ENCODE assay signal across 8 mouse cellular contexts in the genomic region with DNA sequence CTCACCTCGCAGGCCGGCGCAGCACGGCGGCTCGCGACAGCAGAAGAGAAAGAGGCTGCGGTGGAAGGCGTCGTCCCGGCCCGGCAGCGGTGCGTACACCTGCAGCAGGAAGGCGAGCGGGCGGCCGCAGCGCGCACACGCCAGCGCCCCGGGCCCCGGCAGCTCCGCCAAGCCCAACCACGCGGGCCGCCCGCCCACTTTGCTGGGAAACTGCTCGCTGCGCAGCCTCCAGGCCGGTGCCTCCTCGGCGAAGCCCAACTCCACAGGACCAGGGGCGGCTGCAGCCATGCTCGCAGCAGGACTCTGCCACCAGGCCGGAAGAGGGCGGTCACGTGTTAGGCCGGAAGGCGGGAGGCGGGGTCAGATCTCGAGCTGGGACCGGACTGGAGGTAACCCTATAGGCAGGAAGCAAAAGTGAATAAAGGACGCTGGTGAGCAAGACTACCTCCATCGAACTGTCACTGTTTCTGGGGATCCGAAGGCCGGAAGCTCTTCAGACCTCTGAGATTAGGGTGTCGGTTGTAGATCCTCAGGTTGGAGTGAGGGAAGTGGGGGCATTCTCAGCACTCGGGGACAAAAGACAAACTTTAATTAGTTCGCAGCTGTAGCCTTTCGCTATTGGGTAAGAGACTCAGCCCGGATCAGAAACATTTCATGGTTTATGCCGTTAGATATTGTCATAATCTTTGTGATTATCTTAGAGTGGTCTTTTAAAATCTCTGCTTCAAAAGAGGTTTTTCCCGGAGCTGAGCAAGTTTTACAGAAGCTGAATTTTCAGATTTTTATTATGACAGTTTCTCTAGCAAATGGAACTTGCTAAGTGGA. TPM values are rescaled to one million over a fixed set of nuclear protein-coding genes. Genes with fewer than 3 reads are reported as not detected.
DNase-seq lines count a peak whose midpoint lies in the region; ATAC-seq lines count a peak whose summit lies in the region.

A gene (minus strand): TSS at position 316 of the 825 bp plus-strand sequence.

- ATAC-seq in inflammation-experienced regulatory T-cells, adult 6 months = peak; percentile 97
- ATAC-seq in megakaryocyte-erythroid progenitor cell, adult 5-6 weeks (replicated peaks; ENCODE audit: low FRiP score, low TSS enrichment, poor library complexity, severe bottlenecking) = peak; percentile 99

- intact Hi-C loops in gastrocnemius, postnatal 14 days (cut with DNase I; ENCODE audit: low total_unique reads) = loop anchor here (5.0 kb wide), 1 partner anchor 35 kb away; a partner anchor contains a TSS
- intact Hi-C loops in left cerebral cortex, postnatal 10 days (cut with DNase I) = loop anchor here (5.0 kb wide), 1 partner anchor 195 kb away; no protein-coding TSS in a partner anchor

- DNase-seq in adrenal gland, adult (ENCODE audit: inconsistent age in 2 of 2, low spot score in 1 of 2) = peak; percentile 97 to 98
- peak; percentile 97 for DNase-seq in embryo, embryonic 10.5 days (ENCODE audit: low spot score)
- peak; percentile 95 for DNase-seq in gastrocnemius, postnatal 14 days
- DNase-seq in left cerebral cortex, postnatal 10 days (ENCODE audit: extremely low spot score in 1 of 2, low spot score in 2 of 2) = peak; percentile 87 to 97
- DNase-seq in right cerebral cortex, postnatal 25 days = peak; percentile 90
- DNase-seq in urinary bladder, postnatal 4 days (ENCODE audit: low spot score in 2 of 2) = peak; percentile 92 to 96

RNA-seq across cellular contexts. Expression of the gene that starts here (rescaled TPM):
- 10 to 100 TPM; 12.6 to 15.6 TPM for total RNA-seq in gastrocnemius, postnatal 14 days (2021)
- 10 to 100 TPM; 18.0 to 29.1 (median 21.3) TPM for polyA plus RNA-seq in inflammation-experienced regulatory T-cells, adult 6 months (2017; shearing (Covaris generic))
- total RNA-seq in left cerebral cortex, postnatal 10 days (2021) = 10 to 100 TPM; 15.0 to 17.5 TPM
- total RNA-seq in megakaryocyte-erythroid progenitor cell, adult 5-6 weeks (2014; fragmentation: Nextera tagmentation) = 59.7 and 79.5 TPM in 2 replicates
- 142 and 152 TPM in 2 replicates for total RNA-seq in megakaryocyte-erythroid progenitor cell, adult 5-6 weeks (2017)

Comparison
In these comparisons a context has a peak if more than half of its experiments do, and no peak if none do; other contexts are left out.
1. Peak in every context shown above with its lines: DNase-seq and ATAC-seq.